Mouse (Mus musculus) layer of hippocampus, postnatal 36 days (tissue): ENCODE measurements at regions not wholly inside any gene's neighbourhood (a gene's known extent, or its start where the extent isn't known, plus 50 kb on each side); places are given as distances from the start of the nearest gene placed in this dataset.

Source experiments
- DNase-seq, 2 experiments: peaks; one replicate each; pipeline ENCODE4 v3.0.0; 2022

DNA sequence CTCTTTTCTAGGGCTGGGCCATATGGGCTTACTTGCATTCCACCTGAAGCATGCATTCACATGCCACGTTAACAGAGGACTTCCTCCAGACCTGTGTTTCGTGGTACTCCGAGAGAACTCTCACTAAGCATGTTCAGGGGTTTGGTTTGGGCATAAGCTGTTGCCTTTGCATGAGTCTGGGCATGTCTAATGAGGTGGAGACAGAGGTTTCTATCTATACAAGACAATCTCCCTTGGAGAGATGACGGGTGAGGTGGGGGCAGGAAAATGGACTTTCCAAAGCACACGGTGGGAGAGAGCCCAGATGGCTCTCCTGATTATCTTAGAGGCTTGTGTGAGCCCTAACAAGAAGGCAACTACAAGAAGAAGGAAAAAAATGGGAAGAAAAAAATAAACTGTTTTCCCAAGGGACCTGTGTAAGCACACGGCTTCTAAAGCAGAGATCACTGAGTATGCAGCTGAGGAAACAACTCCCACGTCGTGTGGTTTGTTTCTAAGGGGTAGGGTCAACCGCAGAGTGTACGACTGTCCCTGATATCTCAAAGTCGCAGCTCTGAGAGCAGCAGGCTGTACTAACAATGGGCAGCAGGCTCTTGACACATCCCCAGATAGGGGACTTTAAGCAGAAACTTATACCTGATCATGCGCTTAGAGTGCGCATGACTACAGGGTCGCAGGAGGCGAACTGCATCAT, 50.7 kb upstream of the Intu start:
- DNase-seq, result no peak
